Mouse (Mus musculus): ENCODE measurements around the gene Susd5.

DNA sequence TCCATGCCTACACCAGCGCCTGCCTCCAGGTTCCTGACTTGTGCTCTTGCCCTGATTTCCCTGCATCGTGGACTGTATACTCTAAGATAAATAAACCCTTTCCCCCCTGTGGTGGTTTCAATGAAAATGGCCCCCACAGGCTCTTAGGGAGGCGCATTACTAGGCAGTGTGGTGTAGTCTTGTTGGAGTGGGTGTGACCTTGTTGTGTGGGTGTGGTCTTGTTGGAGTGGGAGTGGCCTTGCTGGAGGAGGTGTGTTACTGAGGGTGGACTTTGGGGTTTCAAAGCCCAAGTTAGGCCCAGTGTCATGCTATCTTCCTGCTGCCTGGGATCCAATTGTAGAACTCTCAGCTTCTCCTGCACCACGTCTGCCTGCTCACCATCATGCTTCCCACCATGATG, 4.9 kb upstream of the Susd5 start:
- no peak for TF ChIP-seq TAL1 (conservative IDR thresholded peaks at IDR 0.05; ENCODE audit: low read depth, low read length)
- TF ChIP-seq GATA1 (IDR thresholded peaks at IDR 0.05; ENCODE audit: borderline replicate concordance, low read length): no peak
- no peak for TF ChIP-seq CTCF (IDR thresholded peaks at IDR 0.05; ENCODE audit: low read depth, low read length)
- no peak for TF ChIP-seq GATA2 (IDR thresholded peaks at IDR 0.05; ENCODE audit: borderline replicate concordance, low read depth, low read length)
- TF ChIP-seq POLR2AphosphoS5 (IDR thresholded peaks at IDR 0.05; ENCODE audit: insufficient replicate concordance, low read depth, low read length): no peak

Measured in G1E (cell line).